22 mouse cellular contexts compared by ENCODE assay signal in genomic region chr6:143160572-143161231, GRCm38 (mm10). TPM values are rescaled to one million over a fixed set of nuclear protein-coding genes. Genes with fewer than 3 reads are reported as not detected.
A peak's percentile ranks its signal among the peaks of the same experiment; 100 is the strongest.
DNase-seq lines count a peak whose midpoint lies in the region; ATAC-seq and TF ChIP-seq lines count a peak whose summit lies in the region.
"Had no signal": no experiment of that assay in that cellular context is flagged by ENCODE, and none has a peak within 500 bp of the region (broad histone marks: within the 10 kb centered on the region; RNA-seq: fewer than 3 reads in every experiment).

No protein-coding gene starts in this region.

- no peaks in the 10 kb centered on the region for H3K27me3 ChIP-seq in kidney, adult 2 months (replicated peaks; ENCODE audit: control insufficient read depth, insufficient read depth, low read length)
- H3K27me3 ChIP-seq in kidney, postnatal 0 days (ENCODE audit: insufficient read depth, low read length): no peaks in the 10 kb centered on the region
- H3K27me3 ChIP-seq in midbrain, embryonic 11.5 days (ENCODE audit: control insufficient read depth, insufficient read depth, low read length): no peaks in the 10 kb centered on the region; the same call in 1 of the 2 replicates
- H3K27me3 ChIP-seq in midbrain, embryonic 15.5 days (replicated peaks): no peaks in the 10 kb centered on the region
- H3K27me3 ChIP-seq: CH12.LX, Patski had no signal

- 29% methylated on average over 6 of the region's 6 CpGs for WGBS in kidney, adult 2 months
- WGBS in kidney, postnatal 0 days: 51% methylated on average over 6 of the region's 6 CpGs
- WGBS in midbrain, embryonic 11.5 days: 91% methylated on average over 6 of the region's 6 CpGs
- 90% methylated on average over 6 of the region's 6 CpGs for WGBS in midbrain, embryonic 15.5 days

- TF ChIP-seq POLR2A in kidney, adult 2 months (IDR thresholded peaks at IDR 0.05; ENCODE audit: low read depth, low read length): no peak

- H3K9ac ChIP-seq in kidney, postnatal 0 days (ENCODE audit: low read depth, low read length): no peak overlapping the region
- H3K9ac ChIP-seq in midbrain, embryonic 11.5 days (ENCODE audit: low read length): no peak overlapping the region
- no peak overlapping the region for H3K9ac ChIP-seq in midbrain, embryonic 15.5 days

- H3K9me3 ChIP-seq in kidney, postnatal 0 days (replicated peaks; ENCODE audit: low read length): no peaks in the 10 kb centered on the region
- no peaks in the 10 kb centered on the region for H3K9me3 ChIP-seq in midbrain, embryonic 11.5 days (ENCODE audit: control insufficient read depth, low read length)
- H3K9me3 ChIP-seq in midbrain, embryonic 15.5 days: no peaks in the 10 kb centered on the region
- H3K9me3 ChIP-seq: G1E had no signal

- H3K4me3 ChIP-seq in kidney, adult 2 months (ENCODE audit: insufficient read depth, low read depth, low read length): no peak overlapping the region
- no peak overlapping the region for H3K4me3 ChIP-seq in kidney, postnatal 0 days (replicated peaks; ENCODE audit: low read depth, low read length)
- no peak overlapping the region for H3K4me3 ChIP-seq in midbrain, embryonic 11.5 days (ENCODE audit: low read depth, low read length)
- H3K4me3 ChIP-seq in midbrain, embryonic 15.5 days: no peak overlapping the region

- ATAC-seq in kidney, postnatal 0 days (replicated peaks; ENCODE audit: low FRiP score, low read depth): no peak
- ATAC-seq in midbrain, embryonic 11.5 days (ENCODE audit: low FRiP score): no peak
- no peak for ATAC-seq in midbrain, embryonic 15.5 days (replicated peaks)
- ATAC-seq: activated CD4-positive, CD25-positive, alpha-beta regulatory T cell, adult 4 months; CD4-positive, CD25-positive, alpha-beta regulatory T cell, adult 4 months; Patski had no signal

- no peaks in the 10 kb centered on the region for H3K36me3 ChIP-seq in kidney, adult 2 months (ENCODE audit: control insufficient read depth, insufficient read depth, low read length)
- H3K36me3 ChIP-seq in kidney, postnatal 0 days (ENCODE audit: insufficient read depth, low read length): no peaks in the 10 kb centered on the region
- no peaks in the 10 kb centered on the region for H3K36me3 ChIP-seq in midbrain, embryonic 11.5 days (ENCODE audit: control insufficient read depth, insufficient read depth, low read length)
- no peaks in the 10 kb centered on the region for H3K36me3 ChIP-seq in midbrain, embryonic 15.5 days (replicated peaks)
- H3K36me3 ChIP-seq: G1E had no signal

- no peak overlapping the region for H3K4me2 ChIP-seq in kidney, postnatal 0 days (ENCODE audit: low read length)
- H3K4me2 ChIP-seq in midbrain, embryonic 11.5 days: no peak overlapping the region
- H3K4me2 ChIP-seq in midbrain, embryonic 15.5 days: no peak overlapping the region

- H3K27ac ChIP-seq in kidney, adult 2 months (ENCODE audit: insufficient read depth, low read depth, low read length): peak overlapping the region; percentile 57; the same call in 1 of the 2 replicates
- H3K27ac ChIP-seq in kidney, postnatal 0 days: peak overlapping the region; percentile 16; the same call in 1 of the 2 replicates
- no peak overlapping the region for H3K27ac ChIP-seq in midbrain, embryonic 11.5 days (ENCODE audit: low read depth, low read length)
- no peak overlapping the region for H3K27ac ChIP-seq in midbrain, embryonic 15.5 days

- H3K4me1 ChIP-seq in kidney, adult 2 months (ENCODE audit: control insufficient read depth, insufficient read depth, low read length): peaks cover 10% of the 10 kb centered on the region; the same call in 1 of the 2 replicates
- 0 out of 2 replicates have a peak, but pooled peaks cover 7% of the 10 kb centered on the region for H3K4me1 ChIP-seq in kidney, postnatal 0 days (replicated peaks; ENCODE audit: insufficient read depth, low read length)
- H3K4me1 ChIP-seq in midbrain, embryonic 11.5 days (ENCODE audit: control insufficient read depth, insufficient read depth, low read length): no peaks in the 10 kb centered on the region
- peaks cover 3% of the 10 kb centered on the region; the same call in 1 of the 2 replicates for H3K4me1 ChIP-seq in midbrain, embryonic 15.5 days

- TF ChIP-seq CTCF in kidney, adult 2 months (conservative IDR thresholded peaks at IDR 0.05; ENCODE audit: insufficient read depth, insufficient read length, low read depth, low read length): no peak
- TF ChIP-seq CTCF in kidney, postnatal 0 days (IDR thresholded peaks at IDR 0.05; ENCODE audit: low read depth): no peak

- DNase-seq in kidney, adult 2 months: peak; percentile 60
- DNase-seq in kidney, postnatal 25 days: no peak
- DNase-seq in kidney, adult 9 months: peak; percentile 60
- DNase-seq in kidney, postnatal 10 days: no peak
- DNase-seq in kidney, postnatal 0 days (ENCODE audit: low spot score): no peak
- no peak for DNase-seq in kidney, postnatal 36 days
- DNase-seq in midbrain, embryonic 11.5 days (ENCODE audit: low spot score, missing footprints): peak; percentile 35
- DNase-seq: adrenal gland, adult 2 months; adrenal gland, adult 8-10 months; adrenal gland, postnatal 10 days; adrenal gland, postnatal 14 days; adrenal gland, postnatal 25 days; adrenal gland, postnatal 36 days; B cell, adult 2 months; cerebellum, adult 11 months; cerebellum, adult 11-12 months had no signal

RNA-seq across cellular contexts. Expression of gene Etnk1, which starts 6.3 kb away (rescaled TPM):
- 71.5 and 71.6 TPM in 2 replicates for polyA plus RNA-seq in kidney, adult 2 months (2012; rRNA removed)
- polyA plus RNA-seq in kidney, postnatal 0 days (2015; fragmentation: Nextera tagmentation; extraction: Ambion mirVana): 35.9 and 36.6 TPM in 2 replicates
- 30.7 and 32.3 TPM in 2 replicates for polyA plus RNA-seq in midbrain, embryonic 11.5 days (2014; fragmentation: Nextera tagmentation; extraction: Ambion mirVana)
- 45.0 and 50.3 TPM in 2 replicates for polyA plus RNA-seq in midbrain, embryonic 15.5 days (2015; fragmentation: Nextera tagmentation; extraction: Ambion mirVana)

Comparison
In these comparisons a context has a peak if more than half of its experiments do, and no peak if none do; other contexts are left out.
1. DNase-seq: peak in kidney, adult 2 months (single experiment), kidney, adult 9 months (single experiment) and midbrain, embryonic 11.5 days (single experiment); none in kidney, postnatal 25 days (0 of 2), kidney, postnatal 10 days (single experiment), kidney, postnatal 0 days (single experiment) and kidney, postnatal 36 days (0 of 2).
2. H3K27ac ChIP-seq: peak in kidney, adult 2 months (single experiment) and kidney, postnatal 0 days (single experiment); none in midbrain, embryonic 11.5 days (single experiment) and midbrain, embryonic 15.5 days (single experiment).